Mouse (Mus musculus): ENCODE measurements around the gene Pfkl. TPM values are rescaled to one million over a fixed set of nuclear protein-coding genes. Genes with fewer than 3 reads are reported as not detected.
A peak's percentile ranks its signal among the peaks of the same experiment; 100 is the strongest.

Pfkl gene
- polyA plus RNA-seq, 1 experiment, result 122 TPM

DNA sequence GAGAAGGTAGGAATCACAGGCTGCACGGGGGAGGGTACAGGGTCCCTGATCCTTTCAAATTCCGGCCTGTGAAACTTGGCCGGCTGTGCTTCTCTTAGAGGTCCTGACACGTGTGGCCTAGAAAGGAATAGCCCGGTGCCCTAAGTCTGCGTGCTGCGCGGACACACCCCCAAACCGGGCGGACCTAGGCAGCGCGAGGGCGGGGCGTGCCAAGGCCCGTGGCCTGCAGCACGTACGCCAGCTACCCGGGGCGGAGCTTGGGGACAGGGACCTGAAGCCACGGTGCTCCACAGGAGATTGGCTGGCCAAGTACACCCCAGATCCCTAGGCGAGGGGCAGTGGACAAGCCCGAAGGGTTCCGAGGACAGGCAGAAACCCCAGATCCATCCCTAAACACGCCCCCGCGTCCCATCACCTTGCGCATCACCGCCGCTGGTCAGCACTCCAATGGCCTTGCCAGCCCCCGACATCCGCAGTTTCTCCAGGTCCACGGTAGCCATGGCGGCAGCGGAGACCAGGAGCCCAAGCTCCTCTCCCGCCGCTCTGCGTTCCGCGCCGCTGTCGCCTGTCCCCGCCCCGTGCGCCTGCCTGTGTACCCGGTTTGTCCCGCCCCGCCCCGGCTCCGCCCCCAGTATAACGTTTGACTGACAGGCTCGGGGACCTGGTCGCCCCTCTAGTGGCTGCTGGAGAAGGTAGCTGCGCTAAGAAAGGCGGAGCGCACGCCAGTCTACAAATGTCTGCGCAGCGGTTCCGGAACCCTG lies 519 bp downstream of the Pfkl start:
- H3K79me2 ChIP-seq (ENCODE audit: control insufficient read depth, insufficient read depth), result peaks cover 34% of the 10 kb centered on the region
- no peaks in the 10 kb centered on the region for H3K36me3 ChIP-seq (ENCODE audit: control insufficient read depth, insufficient read depth)
- no peaks in the 10 kb centered on the region for H3K27me3 ChIP-seq (ENCODE audit: control insufficient read depth, insufficient read depth, insufficient read length)
- peak overlapping the region; percentile 92 for H3K4me3 ChIP-seq
- TF ChIP-seq USF1 (IDR thresholded peaks at IDR 0.05; ENCODE audit: low read depth), result no peak
- TF ChIP-seq POLR2A (IDR thresholded peaks at IDR 0.05; ENCODE audit: insufficient read length, low read depth), result peak; percentile 85
- TF ChIP-seq E2F4 (IDR thresholded peaks at IDR 0.05; ENCODE audit: insufficient read depth), result no peak
- peak; percentile 92 for TF ChIP-seq POLR2AphosphoS2 (IDR thresholded peaks at IDR 0.05; ENCODE audit: insufficient read length, low read depth)
- peak; percentile 66 for TF ChIP-seq MAX (IDR thresholded peaks at IDR 0.05; ENCODE audit: low read depth)
- peak; percentile 64 for TF ChIP-seq SRF (IDR thresholded peaks at IDR 0.05; ENCODE audit: control insufficient read depth, insufficient read length, low read depth)
- TF ChIP-seq TCF3 (IDR thresholded peaks at IDR 0.05; ENCODE audit: insufficient read length, low read depth), result no peak
- TF ChIP-seq MYOG (IDR thresholded peaks at IDR 0.05; ENCODE audit: control insufficient read depth in 1 of 3, insufficient read depth in 1 of 3, insufficient read length in 2 of 3, low read depth in 2 of 3), result no peak
- TF ChIP-seq CEBPB (IDR thresholded peaks at IDR 0.05; ENCODE audit: insufficient read depth, poor library complexity, severe bottlenecking), result no peak
- no peak for TF ChIP-seq MYOD1 (IDR thresholded peaks at IDR 0.05; ENCODE audit: control insufficient read depth in 1 of 3, insufficient read length in 2 of 3, low read depth in 2 of 3)
- no peak for TF ChIP-seq TCF12 (IDR thresholded peaks at IDR 0.05; ENCODE audit: insufficient read depth, poor library complexity, severe bottlenecking)
- H3K4me2 ChIP-seq (ENCODE audit: low read depth), result peak overlapping the region; percentile 86
- peak overlapping the region; percentile 53 for H3ac ChIP-seq (ENCODE audit: control insufficient read depth, insufficient read length)

- Histone ChIP-seq H3K36me3 (ENCODE audit: control insufficient read depth, insufficient read depth) (no peaks in the 10 kb centered on the region), H3ac (ENCODE audit: control insufficient read depth, insufficient read length) (peak overlapping the region; percentile 53), H3K4me3 (peak overlapping the region; percentile 92), H3K79me2 (ENCODE audit: control insufficient read depth, insufficient read depth) (peaks cover 34% of the 10 kb centered on the region), H3K4me2 (ENCODE audit: low read depth) (peak overlapping the region; percentile 86), H3K27me3 (ENCODE audit: control insufficient read depth, insufficient read depth, insufficient read length) (no peaks in the 10 kb centered on the region)
- no peak for TF ChIP-seq CEBPB (IDR thresholded peaks at IDR 0.05; ENCODE audit: insufficient read depth, poor library complexity, severe bottlenecking)
- TF ChIP-seq POLR2A (IDR thresholded peaks at IDR 0.05; ENCODE audit: insufficient read length, low read depth), result no peak
- TF ChIP-seq USF1 (IDR thresholded peaks at IDR 0.05; ENCODE audit: low read depth), result no peak
- TF ChIP-seq E2F4 (IDR thresholded peaks at IDR 0.05; ENCODE audit: insufficient read depth), result no peak
- no peak for TF ChIP-seq TCF3 (IDR thresholded peaks at IDR 0.05; ENCODE audit: insufficient read length, low read depth)
- no peak for TF ChIP-seq REST (IDR thresholded peaks at IDR 0.05; ENCODE audit: insufficient read depth, insufficient read length)
- no peak for TF ChIP-seq TCF12 (IDR thresholded peaks at IDR 0.05; ENCODE audit: insufficient read depth, poor library complexity, severe bottlenecking)
- TF ChIP-seq MYOD1 (IDR thresholded peaks at IDR 0.05; ENCODE audit: control insufficient read depth in 1 of 3, insufficient read length in 2 of 3, low read depth in 2 of 3), result no peak
- no peak for TF ChIP-seq SRF (IDR thresholded peaks at IDR 0.05; ENCODE audit: control insufficient read depth, insufficient read length, low read depth)
- no peak for TF ChIP-seq MYOG (IDR thresholded peaks at IDR 0.05; ENCODE audit: control insufficient read depth in 1 of 3, insufficient read depth in 1 of 3, insufficient read length in 2 of 3, low read depth in 2 of 3)
- no peak for TF ChIP-seq POLR2AphosphoS2 (IDR thresholded peaks at IDR 0.05; ENCODE audit: insufficient read length, low read depth)
- no peak for TF ChIP-seq MAX (IDR thresholded peaks at IDR 0.05; ENCODE audit: low read depth)
These were observed 1.7 kb downstream of the Pfkl start for GRCm38 (mm10) chr10:78008169-78008568.

GRCm38 (mm10) chr10:78007203-78007602 lies 2.7 kb downstream of the Pfkl start:
- peaks cover 1% of the 10 kb centered on the region for H3K36me3 ChIP-seq (ENCODE audit: control insufficient read depth, insufficient read depth)
- H3K27me3 ChIP-seq (ENCODE audit: control insufficient read depth, insufficient read depth, insufficient read length), result no peaks in the 10 kb centered on the region
- peaks cover 34% of the 10 kb centered on the region for H3K79me2 ChIP-seq (ENCODE audit: control insufficient read depth, insufficient read depth)
- H3K4me3 ChIP-seq, result no peak overlapping the region
- TF ChIP-seq POLR2A (IDR thresholded peaks at IDR 0.05; ENCODE audit: insufficient read length, low read depth), result no peak
- TF ChIP-seq MYOG (IDR thresholded peaks at IDR 0.05; ENCODE audit: control insufficient read depth in 1 of 3, insufficient read depth in 1 of 3, insufficient read length in 2 of 3, low read depth in 2 of 3), result no peak
- TF ChIP-seq REST (IDR thresholded peaks at IDR 0.05; ENCODE audit: insufficient read depth, insufficient read length), result no peak
- no peak for TF ChIP-seq POLR2AphosphoS2 (IDR thresholded peaks at IDR 0.05; ENCODE audit: insufficient read length, low read depth)
- no peak for TF ChIP-seq TCF12 (IDR thresholded peaks at IDR 0.05; ENCODE audit: insufficient read depth, poor library complexity, severe bottlenecking)
- no peak for TF ChIP-seq E2F4 (IDR thresholded peaks at IDR 0.05; ENCODE audit: insufficient read depth)
- TF ChIP-seq SRF (IDR thresholded peaks at IDR 0.05; ENCODE audit: control insufficient read depth, insufficient read length, low read depth), result no peak
- no peak for TF ChIP-seq MYOD1 (IDR thresholded peaks at IDR 0.05; ENCODE audit: control insufficient read depth in 1 of 3, insufficient read length in 2 of 3, low read depth in 2 of 3)
- TF ChIP-seq MAX (IDR thresholded peaks at IDR 0.05; ENCODE audit: low read depth), result no peak
- no peak for TF ChIP-seq CEBPB (IDR thresholded peaks at IDR 0.05; ENCODE audit: insufficient read depth, poor library complexity, severe bottlenecking)
- TF ChIP-seq TCF3 (IDR thresholded peaks at IDR 0.05; ENCODE audit: insufficient read length, low read depth), result no peak
- TF ChIP-seq USF1 (IDR thresholded peaks at IDR 0.05; ENCODE audit: low read depth), result no peak
- peak overlapping the region; percentile 86 for H3K4me2 ChIP-seq (ENCODE audit: low read depth)
- H3ac ChIP-seq (ENCODE audit: control insufficient read depth, insufficient read length), result no peak overlapping the region

DNA sequence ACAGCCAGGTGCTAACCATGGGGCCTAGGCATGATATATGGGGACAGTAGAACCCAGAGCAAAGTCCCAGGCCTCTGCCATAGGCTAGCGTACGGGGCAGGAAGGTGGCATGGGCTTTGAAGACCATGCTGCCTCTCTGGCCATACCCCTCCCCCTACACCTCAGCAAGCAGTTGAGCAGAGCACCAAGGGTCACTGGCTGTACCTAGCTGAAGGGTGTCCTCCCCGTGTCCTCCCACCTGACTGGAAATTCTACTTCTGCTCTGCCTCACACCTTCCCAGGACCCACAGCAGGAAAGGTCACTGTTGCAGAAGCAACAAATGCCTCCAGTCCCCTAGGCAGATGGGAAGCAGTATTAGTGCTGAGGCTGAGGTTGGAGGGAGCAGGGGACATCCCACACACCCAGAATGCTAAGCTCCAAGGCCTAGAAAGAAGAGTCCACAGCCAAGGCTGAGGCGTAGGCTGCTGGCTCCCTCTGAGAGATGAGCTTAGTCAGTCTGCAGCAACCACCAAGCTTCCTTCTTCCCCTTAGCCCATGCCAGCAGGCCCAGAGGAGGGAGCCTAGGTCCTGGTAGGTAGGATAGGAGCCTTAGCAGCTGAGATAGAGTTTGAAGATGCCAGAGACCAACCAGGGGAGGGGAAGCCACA lies 4.0 kb downstream of the Pfkl start:
- Histone ChIP-seq H3K79me2 (ENCODE audit: control insufficient read depth, insufficient read depth) (peaks cover 34% of the 10 kb centered on the region), H3K4me3 (no peak overlapping the region), H3K36me3 (ENCODE audit: control insufficient read depth, insufficient read depth) (peaks cover 6% of the 10 kb centered on the region), H3ac (ENCODE audit: control insufficient read depth, insufficient read length) (no peak overlapping the region), H3K4me2 (ENCODE audit: low read depth) (peak overlapping the region; percentile 24), H3K27me3 (ENCODE audit: control insufficient read depth, insufficient read depth, insufficient read length) (no peaks in the 10 kb centered on the region)
- no peak for TF ChIP-seq TCF3 (IDR thresholded peaks at IDR 0.05; ENCODE audit: insufficient read length, low read depth)
- TF ChIP-seq POLR2AphosphoS2 (IDR thresholded peaks at IDR 0.05; ENCODE audit: insufficient read length, low read depth), result no peak
- TF ChIP-seq E2F4 (IDR thresholded peaks at IDR 0.05; ENCODE audit: insufficient read depth), result no peak
- no peak for TF ChIP-seq SRF (IDR thresholded peaks at IDR 0.05; ENCODE audit: control insufficient read depth, insufficient read length, low read depth)
- TF ChIP-seq MYOD1 (IDR thresholded peaks at IDR 0.05; ENCODE audit: control insufficient read depth in 1 of 3, insufficient read length in 2 of 3, low read depth in 2 of 3), result no peak
- TF ChIP-seq CEBPB (IDR thresholded peaks at IDR 0.05; ENCODE audit: insufficient read depth, poor library complexity, severe bottlenecking), result no peak
- no peak for TF ChIP-seq MYOG (IDR thresholded peaks at IDR 0.05; ENCODE audit: control insufficient read depth in 1 of 3, insufficient read depth in 1 of 3, insufficient read length in 2 of 3, low read depth in 2 of 3)
- no peak for TF ChIP-seq TCF12 (IDR thresholded peaks at IDR 0.05; ENCODE audit: insufficient read depth, poor library complexity, severe bottlenecking)
- TF ChIP-seq POLR2A (IDR thresholded peaks at IDR 0.05; ENCODE audit: insufficient read length, low read depth), result no peak
